Mouse (Mus musculus): Measurements from ENCODE around the gene Cracr2b. TPM values are rescaled to one million over a fixed set of nuclear protein-coding genes. Genes with fewer than 3 reads are reported as not detected.

The Cracr2b gene
- total and polyA plus RNA-seq, 3 experiments: 15.4 to 35.0 (median 19.4) TPM

GRCm38 (mm10) chr7:141447110-141447991 lies 13.5 kb upstream of the Cracr2b start, which contains the start of gene Rplp2:
Gene Rplp2, plus strand, starts transcription at chr7:141447370.
- Histone ChIP-seq H3K79me2 (replicated peaks; ENCODE audit: control insufficient read depth, insufficient read depth, low read length) (no peaks in the 10 kb centered on the region), H3K4me1 (ENCODE audit: control insufficient read depth, insufficient read depth, low read length) (peaks cover 4% of the 10 kb centered on the region), H3K27ac (peak within 1 kb of the TSS; percentile 99), H3K4me3 (peak within 1 kb of the TSS; percentile 73), H3K9ac (ENCODE audit: low read depth, low read length) (peak within 1 kb of the TSS; percentile 98), H3K36me3 (ENCODE audit: control insufficient read depth, insufficient read depth, low read length) (peaks cover 9% of the 10 kb centered on the region), H3K27me3 (ENCODE audit: control insufficient read depth, insufficient read depth, low read length) (no peaks in the 10 kb centered on the region)
- TF ChIP-seq POLR2A (IDR thresholded peaks at IDR 0.05; ENCODE audit: insufficient read depth, low read depth, low read length) (peak; percentile 88), CTCF (IDR thresholded peaks at IDR 0.05) (no peak)
- intact Hi-C loops (cut with DNase I): no loop called here
- under 1% methylated on average over 63 of the region's 63 CpGs for WGBS
- DNase-seq: peak; percentile 95 to 96

- intact Hi-C loops (cut with DNase I): no loop called here
- Histone ChIP-seq H3K4me1 (ENCODE audit: control insufficient read depth, insufficient read depth, low read length) (peaks cover 8% of the 10 kb centered on the region), H3K79me2 (replicated peaks; ENCODE audit: control insufficient read depth, insufficient read depth, low read length) (no peaks in the 10 kb centered on the region), H3K4me3 (no peak overlapping the region), H3K27me3 (ENCODE audit: control insufficient read depth, insufficient read depth, low read length) (no peaks in the 10 kb centered on the region), H3K9ac (ENCODE audit: low read depth, low read length) (no peak overlapping the region), H3K36me3 (ENCODE audit: control insufficient read depth, insufficient read depth, low read length) (peaks cover 9% of the 10 kb centered on the region), H3K27ac (no peak overlapping the region)
- DNase-seq: no peak
- TF ChIP-seq POLR2A (IDR thresholded peaks at IDR 0.05; ENCODE audit: insufficient read depth, low read depth, low read length) (no peak), EP300 (IDR thresholded peaks at IDR 0.05; ENCODE audit: insufficient read depth, low read depth, low read length) (no peak), CTCF (IDR thresholded peaks at IDR 0.05) (no peak)
Observed at GRCm38 (mm10) chr7:141451928-141452327, 9.0 kb upstream of the Cracr2b start.

- H3K36me3 ChIP-seq (ENCODE audit: control insufficient read depth, insufficient read depth, low read length): peaks cover 5% of the 10 kb centered on the region
- no peak for DNase-seq
- no peak overlapping the region for H3K4me3 ChIP-seq
- intact Hi-C loops (cut with DNase I): no loop called here
- H3K79me2 ChIP-seq (replicated peaks; ENCODE audit: control insufficient read depth, insufficient read depth, low read length): no peaks in the 10 kb centered on the region
- WGBS: 71% methylated on average over 2 of the region's 2 CpGs
- H3K4me1 ChIP-seq (ENCODE audit: control insufficient read depth, insufficient read depth, low read length): peaks cover 13% of the 10 kb centered on the region
- H3K27me3 ChIP-seq (ENCODE audit: control insufficient read depth, insufficient read depth, low read length): no peaks in the 10 kb centered on the region
- H3K9ac ChIP-seq (ENCODE audit: low read depth, low read length): no peak overlapping the region
- no peak overlapping the region for H3K27ac ChIP-seq
- TF ChIP-seq POLR2A (IDR thresholded peaks at IDR 0.05; ENCODE audit: insufficient read depth, low read depth, low read length) (no peak), EP300 (IDR thresholded peaks at IDR 0.05; ENCODE audit: insufficient read depth, low read depth, low read length) (no peak), CTCF (IDR thresholded peaks at IDR 0.05) (no peak)
Observed at GRCm38 (mm10) chr7:141453636-141454035, 7.3 kb upstream of the Cracr2b start.

- WGBS: under 1% methylated on average over 45 of the region's 45 CpGs
- H3K27me3 ChIP-seq (ENCODE audit: control insufficient read depth, insufficient read depth, low read length): no peaks in the 10 kb centered on the region
- H3K36me3 ChIP-seq (ENCODE audit: control insufficient read depth, insufficient read depth, low read length): peaks cover 3% of the 10 kb centered on the region; the same call in 1 of the 2 replicates
- no peaks in the 10 kb centered on the region for H3K79me2 ChIP-seq (replicated peaks; ENCODE audit: control insufficient read depth, insufficient read depth, low read length)
- H3K9ac ChIP-seq (ENCODE audit: low read depth, low read length): peak within 1 kb of the TSS; percentile 97
- peak within 1 kb of the TSS; percentile 100 for H3K4me3 ChIP-seq
- TF ChIP-seq POLR2A (IDR thresholded peaks at IDR 0.05; ENCODE audit: insufficient read depth, low read depth, low read length) (peak; percentile 99), EP300 (IDR thresholded peaks at IDR 0.05; ENCODE audit: insufficient read depth, low read depth, low read length) (peak; percentile 83; the same call in 1 of the 2 replicates), CTCF (IDR thresholded peaks at IDR 0.05) (peak; percentile 32; the same call in 1 of the 2 replicates)
- intact Hi-C loops (cut with DNase I): no loop called here
- peaks cover 16% of the 10 kb centered on the region for H3K4me1 ChIP-seq (ENCODE audit: control insufficient read depth, insufficient read depth, low read length)
- H3K27ac ChIP-seq: peak within 1 kb of the TSS; percentile 100
- DNase-seq: peak; percentile 95
Observed at GRCm38 (mm10) chr7:141454967-141455551, 5.8 kb upstream of the Cracr2b start, which contains the start of gene Pnpla2. Gene Pnpla2, plus strand, starts transcription at chr7:141455198.

GRCm38 (mm10) chr7:141455610-141456314 lies 5.1 kb upstream of the Cracr2b start:
- under 1% methylated on average over 23 of the region's 23 CpGs for WGBS
- Histone ChIP-seq H3K9ac (ENCODE audit: low read depth, low read length) (peak overlapping the region; percentile 97), H3K4me1 (ENCODE audit: control insufficient read depth, insufficient read depth, low read length) (peaks cover 22% of the 10 kb centered on the region), H3K79me2 (replicated peaks; ENCODE audit: control insufficient read depth, insufficient read depth, low read length) (no peaks in the 10 kb centered on the region), H3K36me3 (ENCODE audit: control insufficient read depth, insufficient read depth, low read length) (peaks cover 5% of the 10 kb centered on the region; the same call in 1 of the 2 replicates), H3K4me3 (peak overlapping the region; percentile 100), H3K27me3 (ENCODE audit: control insufficient read depth, insufficient read depth, low read length) (no peaks in the 10 kb centered on the region), H3K27ac (peak overlapping the region; percentile 100)
- peak; percentile 75 for TF ChIP-seq POLR2A (IDR thresholded peaks at IDR 0.05; ENCODE audit: insufficient read depth, low read depth, low read length)
- no peak for TF ChIP-seq CTCF (IDR thresholded peaks at IDR 0.05)
- TF ChIP-seq EP300 (IDR thresholded peaks at IDR 0.05; ENCODE audit: insufficient read depth, low read depth, low read length): peak; percentile 98
- intact Hi-C loops (cut with DNase I): no loop called here
- peak; percentile 86 to 89 for DNase-seq
